Comparison of ENCODE assay signal across 13 mouse cellular contexts in the genomic region with DNA sequence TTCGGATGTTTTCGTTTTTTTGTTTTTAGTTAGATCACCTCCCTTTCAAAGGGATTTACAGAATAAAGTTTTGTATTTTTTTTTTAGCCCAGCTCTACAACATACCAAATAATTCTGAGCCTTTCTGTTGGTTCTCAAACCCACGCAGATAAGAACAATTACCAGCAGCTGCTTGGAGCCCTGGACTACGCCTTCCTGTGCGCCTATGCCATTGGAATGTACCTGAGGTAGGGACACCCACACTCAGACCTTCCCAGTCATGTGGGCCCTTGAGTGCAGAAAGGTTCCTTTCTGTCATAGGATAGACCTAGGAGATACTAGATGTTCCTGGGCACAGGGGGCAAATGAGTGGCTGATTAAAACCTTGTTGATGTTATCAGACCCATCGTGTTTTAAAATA. TPM values are rescaled to one million over a fixed set of nuclear protein-coding genes. Genes with fewer than 3 reads are reported as not detected.
"Had no signal": no experiment of that assay in that cellular context is flagged by ENCODE, and none has a peak within 500 bp of the region (broad histone marks: within the 10 kb centered on the region; RNA-seq: fewer than 3 reads in every experiment).

No protein-coding gene starts in this region.

- H3K4me2 ChIP-seq: kidney, embryonic 15.5 days; limb, embryonic 13.5 days; liver, embryonic 15.5 days; midbrain, embryonic 13.5 days had no signal

- H3K27me3 ChIP-seq: kidney, embryonic 15.5 days; liver, embryonic 15.5 days; midbrain, embryonic 13.5 days had no signal

- H3K27ac ChIP-seq: kidney, embryonic 15.5 days; limb, embryonic 13.5 days; liver, embryonic 15.5 days had no signal

- H3K9ac ChIP-seq: kidney, embryonic 15.5 days; limb, embryonic 13.5 days; liver, embryonic 15.5 days; midbrain, embryonic 13.5 days had no signal

- H3K36me3 ChIP-seq: kidney, embryonic 15.5 days; limb, embryonic 13.5 days; liver, embryonic 15.5 days had no signal

- H3K9me3 ChIP-seq: kidney, embryonic 15.5 days; limb, embryonic 13.5 days; liver, embryonic 15.5 days; midbrain, embryonic 13.5 days had no signal

- DNase-seq: kidney, adult 2 months; kidney, postnatal 14 days; left cerebral cortex, postnatal 4 days; lung, adult 2 months; right cerebral cortex, postnatal 14 days; thymus, adult 2 months; thymus, postnatal 36 days had no signal

- H3K4me3 ChIP-seq: kidney, embryonic 15.5 days; limb, embryonic 13.5 days; liver, embryonic 15.5 days; midbrain, embryonic 13.5 days had no signal

- H3K4me1 ChIP-seq: liver, embryonic 15.5 days had no signal

- ATAC-seq: intestine, embryonic 16.5 days; midbrain, embryonic 13.5 days had no signal

RNA-seq across cellular contexts. Expression of a gene that starts 38.8 kb away (rescaled TPM):
- total RNA-seq: liver, adult 2 months had no signal
- polyA plus RNA-seq: liver, adult 2 months had no signal
